Mouse (Mus musculus) lung, adult 2 months (tissue): ENCODE data around the gene Tmem151b.

Experiments used
- CTCF ChIP-seq: fragments of 200-500 bp; IDR thresholded peaks from 2 replicates; pipeline ENCODE4 v1.5.1; 2011; ENCODE audit warnings: mild to moderate bottlenecking, low read length, control low read depth; ENCODE audit not compliant: insufficient read depth
- POLR2A ChIP-seq: fragments of 200-500 bp; IDR thresholded peaks from 2 replicates; pipeline ENCODE4 v1.6.1; 2011; ENCODE audit warnings: low read depth, mild to moderate bottlenecking, control low read depth, low read length, borderline replicate concordance; ENCODE audit errors: extremely low read depth

GRCm38 (mm10) chr17:45557246-45557824 is 7.9 kb upstream of the Tmem151b start:
- TF ChIP-seq POLR2A (no peak), CTCF (no peak)
